In genomic region chr5:90731480-90731879, GRCm38 (mm10) we compare ENCODE assay signal across 12 mouse cellular contexts. TPM values are rescaled to one million over a fixed set of nuclear protein-coding genes. Genes with fewer than 3 reads are reported as not detected.
A peak's percentile ranks its signal among the peaks of the same experiment; 100 is the strongest.
DNase-seq lines count a peak whose midpoint lies in the region.
"Had no signal": no experiment of that assay in that cellular context is flagged by ENCODE, and none has a peak within 500 bp of the region (broad histone marks: within the 10 kb centered on the region; RNA-seq: fewer than 3 reads in every experiment).

No protein-coding gene starts in this region.

- peak; percentile 44 for DNase-seq in adrenal gland, postnatal 10 days
- no peak for DNase-seq in adrenal gland, adult 8-10 months
- peak; percentile 25 to 36 for DNase-seq in kidney, postnatal 25 days
- DNase-seq in kidney, adult 18-20 months: no peak
- peak; percentile 90 for DNase-seq in cerebellum, postnatal 10 days
- peak; percentile 49 for DNase-seq in lung, postnatal 36 days
- no peak for DNase-seq in layer of hippocampus, adult 9-11 months
- DNase-seq in frontal cortex, postnatal 10 days (ENCODE audit: low spot score in 2 of 2): no peak
- DNase-seq: liver, embryonic 13.5 days; midbrain, embryonic 14.5 days; thymus, postnatal 25 days had no signal

RNA-seq across cellular contexts. Expression of gene Cxcl5, which starts 27.7 kb away (rescaled TPM):
- total RNA-seq in adrenal gland, postnatal 10 days (2021): not detected
- not detected for total RNA-seq in adrenal gland, adult 8-10 months (2022)

RNA-seq across cellular contexts. Expression of gene Ppbp, which starts 36.8 kb away (rescaled TPM):
- 1 to 10 TPM; 4.4 to 5.8 TPM for total RNA-seq in adrenal gland, postnatal 10 days (2021)
- total RNA-seq in adrenal gland, adult 8-10 months (2022): 1 to 10 TPM; 1.1 to 2.0 (median 1.5) TPM
- total RNA-seq: layer of hippocampus, postnatal 10 days had no signal

RNA-seq across cellular contexts. Expression of gene Pf4, which starts 40.8 kb away (rescaled TPM):
- 10 to 100 TPM; 27.3 to 27.8 TPM for total RNA-seq in adrenal gland, postnatal 10 days (2021)
- 10 to 100 TPM in 2 of 4 experiments, 1 to 10 TPM in 2; 7.5 to 15.6 (median 11.1) TPM for total RNA-seq in adrenal gland, adult 8-10 months (2022)

RNA-seq across cellular contexts. Expression of gene Cxcl3, which starts 54.4 kb away (rescaled TPM):
- total RNA-seq in adrenal gland, postnatal 10 days (2021): not detected
- not detected for total RNA-seq in adrenal gland, adult 8-10 months (2022)
- total RNA-seq: layer of hippocampus, postnatal 10 days had no signal

Comparison
In these comparisons a context has a peak if more than half of its experiments do, and no peak if none do; other contexts are left out.
1. DNase-seq: peak in adrenal gland, postnatal 10 days (single experiment), kidney, postnatal 25 days (2 of 2), cerebellum, postnatal 10 days (2 of 2) and lung, postnatal 36 days (single experiment); none in adrenal gland, adult 8-10 months (single experiment), kidney, adult 18-20 months (single experiment), layer of hippocampus, adult 9-11 months (single experiment) and frontal cortex, postnatal 10 days (0 of 2).